Mouse (Mus musculus): Measurements from ENCODE around the gene Clba1. TPM values are rescaled to one million over a fixed set of nuclear protein-coding genes. Genes with fewer than 3 reads are reported as not detected.

The Clba1 gene
- total and polyA plus RNA-seq, 3 experiments = 15.2 to 21.4 TPM; not detected in 1

GRCm38 (mm10) chr12:112791026-112791425 is 17.7 kb upstream of the Clba1 start:
- Histone ChIP-seq H3K36me3 (ENCODE audit: control insufficient read depth in 1 of 2, insufficient read depth in 2 of 2, low read length in 2 of 2) (peaks cover 0 to 21% of the 10 kb centered on the region in 2 experiments; a peak in 2 of 4 replicates), H3K27ac (ENCODE audit: control insufficient read depth, low read depth, low read length) (no peak overlapping the region), H3K9ac (ENCODE audit: control insufficient read depth, low read depth, low read length, poor library complexity, severe bottlenecking) (no peak overlapping the region), H3K4me3 (ENCODE audit: control insufficient read depth in 1 of 2, insufficient read depth in 1 of 2, low read depth in 2 of 2, low read length in 2 of 2) (no peak overlapping the region), H3K9me3 (replicated peaks; ENCODE audit: insufficient read depth, low read length) (no peaks in the 10 kb centered on the region), H3K79me2 (ENCODE audit: control insufficient read depth, insufficient read depth, low read length, poor library complexity) (no peaks in the 10 kb centered on the region; the same call in 1 of the 2 replicates), H3K4me1 (ENCODE audit: control insufficient read depth in 1 of 2, insufficient read depth in 2 of 2, low read length in 2 of 2) (peaks cover 16 to 27% of the 10 kb centered on the region in 2 experiments), H3K27me3 (ENCODE audit: control insufficient read depth in 1 of 2, insufficient read depth in 2 of 2, low read length in 2 of 2) (no peaks in the 10 kb centered on the region)
- no peak for DNase-seq (ENCODE audit: low read depth, low spot score)
- no peak for TF ChIP-seq MAZ (IDR thresholded peaks at IDR 0.05; ENCODE audit: low read depth, low read length)
- no peak for TF ChIP-seq MAFK (IDR thresholded peaks at IDR 0.05; ENCODE audit: borderline replicate concordance, low read depth, low read length)
- TF ChIP-seq JUND (IDR thresholded peaks at IDR 0.05; ENCODE audit: low read depth, low read length) = no peak
- TF ChIP-seq RCOR1 (IDR thresholded peaks at IDR 0.05; ENCODE audit: low read depth, low read length) = no peak
- no peak for TF ChIP-seq BHLHE40 (IDR thresholded peaks at IDR 0.05; ENCODE audit: borderline replicate concordance, low read depth, low read length)
- TF ChIP-seq USF1 (IDR thresholded peaks at IDR 0.05; ENCODE audit: low read depth, low read length) = no peak
- no peak for TF ChIP-seq MYB (IDR thresholded peaks at IDR 0.05; ENCODE audit: low read depth, low read length)

GRCm38 (mm10) chr12:112793601-112794355 is 15.0 kb upstream of the Clba1 start:
- Histone ChIP-seq H3K36me3 (ENCODE audit: control insufficient read depth in 1 of 2, insufficient read depth in 2 of 2, low read length in 2 of 2) (peaks cover 0 to 33% of the 10 kb centered on the region in 2 experiments; a peak in 2 of 4 replicates), H3K9me3 (replicated peaks; ENCODE audit: insufficient read depth, low read length) (no peaks in the 10 kb centered on the region), H3K4me3 (ENCODE audit: control insufficient read depth in 1 of 2, insufficient read depth in 1 of 2, low read depth in 2 of 2, low read length in 2 of 2) (peak overlapping the region; percentile 23 to 46; a peak in 3 of 4 replicates), H3K9ac (ENCODE audit: control insufficient read depth, low read depth, low read length, poor library complexity, severe bottlenecking) (peak overlapping the region; percentile 26), H3K27ac (ENCODE audit: control insufficient read depth, low read depth, low read length) (peak overlapping the region; percentile 70), H3K4me1 (ENCODE audit: control insufficient read depth in 1 of 2, insufficient read depth in 2 of 2, low read length in 2 of 2) (peaks cover 18 to 52% of the 10 kb centered on the region in 2 experiments), H3K27me3 (ENCODE audit: control insufficient read depth in 1 of 2, insufficient read depth in 2 of 2, low read length in 2 of 2) (no peaks in the 10 kb centered on the region), H3K79me2 (ENCODE audit: control insufficient read depth, insufficient read depth, low read length, poor library complexity) (no peaks in the 10 kb centered on the region; the same call in 1 of the 2 replicates)
- peak; percentile 94 for DNase-seq (ENCODE audit: low read depth, low spot score)
- TF ChIP-seq MAZ (IDR thresholded peaks at IDR 0.05; ENCODE audit: low read depth, low read length) (peak; percentile 95), USF1 (IDR thresholded peaks at IDR 0.05; ENCODE audit: low read depth, low read length) (peak; percentile 47; the same call in 1 of the 2 replicates), POLR2AphosphoS2 (IDR thresholded peaks at IDR 0.05; ENCODE audit: low read length) (peak; percentile 79; the same call in 1 of the 2 replicates), GATA1 (IDR thresholded peaks at IDR 0.05; ENCODE audit: low read depth, low read length) (peak; percentile 93), GABPA (IDR thresholded peaks at IDR 0.05; ENCODE audit: low read depth, low read length) (peak; percentile 62; the same call in 1 of the 2 replicates), MAX (IDR thresholded peaks at IDR 0.05; ENCODE audit: low read length) (peak; percentile 90), POLR2A (IDR thresholded peaks at IDR 0.05; ENCODE audit: control insufficient read depth in 1 of 2, insufficient read depth in 1 of 2, low read depth in 1 of 2, low read length in 2 of 2, poor library complexity in 1 of 2) (no peak; a peak in 1 of 4 replicates), NELFE (IDR thresholded peaks at IDR 0.05; ENCODE audit: low read depth, low read length) (no peak; the same call in 1 of the 2 replicates), BHLHE40 (IDR thresholded peaks at IDR 0.05; ENCODE audit: borderline replicate concordance, low read depth, low read length) (peak; percentile 70), TAL1 (IDR thresholded peaks at IDR 0.05; ENCODE audit: low read length) (peak; percentile 63), CHD1 (IDR thresholded peaks at IDR 0.05; ENCODE audit: low read depth, low read length) (no peak; the same call in 1 of the 2 replicates), CHD2 (IDR thresholded peaks at IDR 0.05; ENCODE audit: low read length) (no peak), HCFC1 (IDR thresholded peaks at IDR 0.05; ENCODE audit: low read depth, low read length) (peak; percentile 67), MEF2A (IDR thresholded peaks at IDR 0.05; ENCODE audit: extremely low read depth, insufficient replicate concordance, low read depth, low read length, poor library complexity, severe bottlenecking) (no peak), EP300 (IDR thresholded peaks at IDR 0.05; ENCODE audit: low read depth in 1 of 2, low read length in 2 of 2) (peak; percentile 87 to 92), TBP (IDR thresholded peaks at IDR 0.05; ENCODE audit: low read depth, low read length) (peak; percentile 88), MAFK (IDR thresholded peaks at IDR 0.05; ENCODE audit: borderline replicate concordance, low read depth, low read length) (no peak), RAD21 (IDR thresholded peaks at IDR 0.05; ENCODE audit: low read depth, low read length) (no peak), JUND (IDR thresholded peaks at IDR 0.05; ENCODE audit: low read depth, low read length) (no peak), SIN3A (IDR thresholded peaks at IDR 0.05; ENCODE audit: low read length) (peak; percentile 95), ZKSCAN1 (IDR thresholded peaks at IDR 0.05; ENCODE audit: low read depth, low read length) (peak; percentile 69; the same call in 1 of the 2 replicates), RCOR1 (IDR thresholded peaks at IDR 0.05; ENCODE audit: low read depth, low read length) (peak; percentile 91), USF2 (IDR thresholded peaks at IDR 0.05; ENCODE audit: borderline replicate concordance in 1 of 2, insufficient read depth in 1 of 2, low read depth in 1 of 2, low read length in 2 of 2) (no peak), TCF12 (IDR thresholded peaks at IDR 0.05; ENCODE audit: low read depth, low read length) (peak; percentile 92), ZC3H11A (IDR thresholded peaks at IDR 0.05; ENCODE audit: low read depth, low read length) (peak; percentile 39; the same call in 1 of the 2 replicates), CTCF (IDR thresholded peaks at IDR 0.05 in 2 of 3, conservative IDR thresholded peaks at IDR 0.05 in 1 of 3; ENCODE audit: control insufficient read depth in 1 of 3, insufficient read depth in 1 of 3, low read depth in 2 of 3, low read length in 3 of 3, poor library complexity in 1 of 3, severe bottlenecking in 1 of 3) (no peak), UBTF (IDR thresholded peaks at IDR 0.05; ENCODE audit: borderline replicate concordance, insufficient read depth, low read depth, low read length) (no peak)

All from MEL (cell line).